Mouse (Mus musculus) intestine, embryonic 16.5 days (tissue): ENCODE data around the gene Ms4a18. TPM values are rescaled to one million over a fixed set of nuclear protein-coding genes. Genes with fewer than 3 reads are reported as not detected.
A peak's percentile ranks its signal among the peaks of the same experiment; 100 is the strongest.

Source experiments
- ATAC-seq: fragments of 200-750 bp; cut with Nextera tagmentation; 2 replicates; pipeline ENCODE4 v1.8.0; 2017; ENCODE audit warnings: moderate TSS enrichment, moderate library complexity
- H3K27ac ChIP-seq: fragments of 300-500 bp; sonication (generic); 2 replicates; pipeline ENCODE4 v1.5.1; 2014; ENCODE audit warnings: mild to moderate bottlenecking, low read length
- H3K27me3 ChIP-seq: fragments of 300-500 bp; sonication (generic); replicated peaks from 2 replicates; pipeline ENCODE4 v1.6.1; 2014; ENCODE audit warnings: low read length, control low read depth, mixed read lengths; ENCODE audit not compliant: control insufficient read depth, insufficient read depth
- H3K36me3 ChIP-seq: fragments of 300-500 bp; sonication (generic); 2 replicates; pipeline ENCODE4 v1.6.1; 2014; ENCODE audit warnings: low read length, control low read depth; ENCODE audit not compliant: control insufficient read depth, insufficient read depth
- H3K4me1 ChIP-seq: fragments of 300-500 bp; sonication (generic); 2 replicates; pipeline ENCODE4 v1.6.1; 2014; ENCODE audit warnings: low read length, control low read depth, mixed read lengths; ENCODE audit not compliant: control insufficient read depth, insufficient read depth
- H3K4me2 ChIP-seq: fragments of 300-500 bp; sonication (generic); 2 replicates; pipeline ENCODE4 v1.6.1; 2014; ENCODE audit warnings: low read depth, low read length, control low read depth
- H3K4me3 ChIP-seq: fragments of 300-500 bp; sonication (generic); 2 replicates; pipeline ENCODE4 v1.5.1; 2014; ENCODE audit warnings: mild to moderate bottlenecking, low read length
- H3K9ac ChIP-seq: fragments of 300-500 bp; sonication (generic); 2 replicates; pipeline ENCODE4 v1.6.1; 2014; ENCODE audit warnings: low read depth, low read length
- H3K9me3 ChIP-seq: fragments of 300-500 bp; sonication (generic); 2 replicates; pipeline ENCODE4 v1.6.1; 2016; ENCODE audit warnings: low read length, control low read depth; ENCODE audit not compliant: control insufficient read depth
- WGBS: fragments of 180-500 bp; shearing (Covaris S2); extraction: QIAGEN DNeasy Blood & Tissue Kit; methylation state at CpG from one replicate; pipeline ENCODE4 v1.1.7; 2014; 5-methylcytosine and 5-hydroxymethylcytosine counted together
- polyA plus RNA-seq: library from polyadenylated mRNA; unstranded; fragments of >200 nt; fragmentation: Nextera tagmentation; extraction: Ambion mirVana; gene quantifications from 2 replicates; pipeline ENCODE4 v1.2.1, GENCODE M21; 2015

Gene Ms4a18
- polyA plus RNA-seq, 1 experiment from 2014 or later, result 41.9 TPM

DNA sequence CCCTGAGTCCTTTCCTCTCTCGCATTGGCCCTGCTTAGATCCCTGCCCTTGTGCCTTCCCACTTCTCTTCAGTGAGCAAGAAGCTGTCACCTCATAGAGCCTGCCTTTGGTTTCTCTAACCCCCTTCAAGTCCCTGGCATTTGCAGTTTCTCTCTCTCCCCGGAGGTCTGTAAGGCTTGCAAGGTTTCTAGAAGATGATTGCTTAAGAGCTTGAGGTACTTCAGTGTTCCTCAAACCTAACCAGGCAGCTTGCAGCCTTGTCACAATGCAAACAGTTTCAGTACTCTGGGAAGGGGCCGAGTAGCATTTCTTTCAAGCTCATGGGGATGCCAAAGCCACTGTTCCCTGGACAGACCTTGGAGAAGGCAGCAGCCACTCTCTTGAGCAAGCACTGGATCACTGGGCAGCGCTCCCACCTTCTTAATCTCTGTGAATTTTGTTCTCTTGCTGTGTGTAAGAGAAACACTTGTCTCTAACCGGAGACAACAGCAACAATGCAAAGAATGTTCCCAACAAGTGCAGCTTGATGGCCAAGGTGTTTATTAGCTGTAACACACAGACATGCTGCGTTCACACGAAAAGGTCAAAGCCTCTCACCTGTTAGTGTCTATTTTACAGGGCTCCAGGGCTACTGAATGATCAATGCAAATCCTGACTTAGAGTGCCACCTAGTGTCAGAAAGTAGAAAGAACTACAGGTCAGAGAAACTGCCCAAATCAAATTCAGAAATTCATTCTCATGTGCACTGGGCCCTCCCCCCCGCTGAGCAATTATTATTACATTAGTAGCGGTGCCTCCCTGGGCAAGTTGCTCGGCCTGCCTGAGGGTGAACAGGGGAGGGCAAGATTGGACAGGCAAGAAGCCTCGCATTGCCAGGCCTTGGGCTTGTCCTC, 58.5 kb downstream of the Ms4a18 start:
- H3K9ac ChIP-seq, result no peak overlapping the region
- 29% methylated on average over 11 of the region's 11 CpGs for WGBS

DNA sequence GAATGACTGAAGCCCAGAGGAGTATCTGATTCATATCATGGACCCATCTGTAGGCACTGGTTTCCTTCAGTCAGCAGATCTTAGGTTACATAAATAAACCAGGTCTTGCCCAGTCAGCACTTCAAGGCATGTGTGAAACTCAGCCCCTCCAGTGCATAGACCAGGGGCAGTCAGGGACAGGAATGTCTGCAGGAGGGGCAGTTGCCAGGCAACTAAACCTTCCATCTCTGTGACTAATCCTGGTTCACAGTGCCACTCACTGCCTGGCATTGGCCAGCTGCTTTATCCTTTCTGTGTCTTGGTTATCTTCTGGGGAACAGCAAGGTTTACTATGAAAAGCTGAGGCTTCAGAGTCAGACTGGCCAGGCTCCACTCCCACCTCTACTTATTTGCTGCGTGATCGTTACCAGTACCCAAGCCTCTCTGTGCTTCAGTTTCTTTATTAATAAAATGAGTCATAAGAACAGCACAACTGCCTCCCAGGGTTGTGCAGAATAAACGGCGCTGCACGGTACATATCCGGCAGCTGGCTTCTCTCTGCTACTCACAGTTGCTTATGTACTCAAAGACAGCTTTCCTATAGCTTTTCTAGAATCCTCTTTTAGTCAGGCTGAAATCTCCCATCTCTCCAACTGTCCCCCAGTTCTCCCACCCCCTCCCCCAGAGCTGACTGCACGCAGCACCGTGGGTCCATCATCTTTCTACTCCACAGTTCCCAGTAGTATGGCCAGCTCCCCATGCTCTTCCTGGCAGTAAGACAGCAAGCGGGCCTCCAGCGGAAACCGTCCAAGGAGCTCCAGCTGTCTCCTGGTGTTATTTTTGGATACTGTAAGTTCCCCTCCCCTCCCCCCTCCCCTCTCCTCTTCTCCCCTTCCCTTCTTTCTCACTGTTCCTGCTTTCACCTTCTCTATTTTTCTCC, 65.6 kb downstream of the Ms4a18 start:
- Histone ChIP-seq H3K27me3 (no peaks in the 10 kb centered on the region), H3K9me3 (no peaks in the 10 kb centered on the region), H3K4me1 (peaks cover 20% of the 10 kb centered on the region), H3K9ac (no peak overlapping the region), H3K27ac (peak overlapping the region; percentile 94), H3K4me3 (no peak overlapping the region), H3K36me3 (no peaks in the 10 kb centered on the region), H3K4me2 (0 out of 2 replicates have a peak overlapping the region, but pooled peaks have one; percentile 14)
- 36% methylated on average over 11 of the region's 11 CpGs for WGBS
- peak; percentile 62 for ATAC-seq

More for the DNA sequence above, 58.5 kb downstream of the Ms4a18 start:
- Histone ChIP-seq H3K4me3 (no peak overlapping the region), H3K9me3 (no peaks in the 10 kb centered on the region), H3K4me2 (no peak overlapping the region), H3K36me3 (no peaks in the 10 kb centered on the region), H3K27ac (no peak overlapping the region), H3K27me3 (no peaks in the 10 kb centered on the region), H3K4me1 (peaks cover 3% of the 10 kb centered on the region; the same call in 1 of the 2 replicates)
- peak; percentile 71 for ATAC-seq

DNA sequence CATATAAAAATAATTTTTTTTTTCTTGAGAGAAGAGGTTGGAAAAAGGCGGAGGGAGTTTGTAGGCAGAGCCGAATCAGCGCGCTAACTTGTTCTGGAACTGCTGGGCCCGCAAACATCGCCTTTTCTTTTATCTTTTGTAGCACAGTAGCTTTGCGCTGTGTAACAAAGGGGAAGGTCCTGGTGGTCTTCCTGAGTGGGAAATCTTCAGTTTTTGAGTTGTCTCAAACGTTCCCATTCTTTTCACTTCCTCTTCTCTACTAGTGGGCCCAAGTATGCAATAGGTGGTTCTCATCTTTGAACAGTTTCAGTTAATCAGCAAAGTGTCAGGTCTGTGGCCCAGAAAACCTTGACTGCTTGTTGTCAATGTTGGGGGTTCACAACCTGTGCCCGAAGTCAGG, 68.3 kb downstream of the Ms4a18 start:
- H3K9me3 ChIP-seq, result no peaks in the 10 kb centered on the region
- peak overlapping the region; percentile 56 for H3K4me2 ChIP-seq
- peaks cover 29% of the 10 kb centered on the region for H3K4me1 ChIP-seq
- H3K4me3 ChIP-seq, result peak overlapping the region; percentile 58
- H3K9ac ChIP-seq, result peak overlapping the region; percentile 55
- WGBS, result 31% methylated on average over 9 of the region's 9 CpGs
- peak; percentile 1; the same call in 1 of the 2 replicates for ATAC-seq
- H3K27me3 ChIP-seq, result no peaks in the 10 kb centered on the region
- no peak overlapping the region for H3K27ac ChIP-seq
- no peaks in the 10 kb centered on the region; the same call in 1 of the 2 replicates for H3K36me3 ChIP-seq

DNA sequence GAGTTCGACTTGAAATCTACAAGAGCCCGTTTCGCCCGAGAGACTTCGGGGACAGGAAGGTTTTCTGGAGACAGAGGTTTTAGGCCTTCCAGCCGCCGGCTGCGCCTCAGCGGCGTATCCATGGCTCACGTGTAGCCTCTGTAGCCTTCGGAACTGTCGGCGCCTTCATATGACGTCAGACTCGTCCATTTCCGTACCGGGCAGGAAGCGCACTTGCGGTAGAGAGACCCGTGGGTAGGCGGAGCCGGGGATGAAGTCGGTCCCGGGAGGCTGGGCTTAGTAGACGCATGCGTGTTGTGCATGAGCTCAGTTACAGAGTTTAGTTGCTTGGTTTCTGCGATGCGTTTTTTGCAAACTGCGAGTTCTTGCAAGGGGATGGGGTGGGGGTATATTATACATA, 68.7 kb downstream of the Ms4a18 start, which contains the start of gene Ccdc86:
Ccdc86 (minus strand) TSS at position 155 of the 400 bp plus-strand sequence.
- H3K4me3 ChIP-seq, result peak within 1 kb of the TSS; percentile 58
- peaks cover 3% of the 10 kb centered on the region for H3K36me3 ChIP-seq
- H3K27me3 ChIP-seq, result no peaks in the 10 kb centered on the region
- under 1% methylated on average over 30 of the region's 30 CpGs for WGBS
- H3K4me2 ChIP-seq, result peak within 1 kb of the TSS; percentile 70
- ATAC-seq, result peak; percentile 94
- no peaks in the 10 kb centered on the region for H3K9me3 ChIP-seq
- H3K27ac ChIP-seq, result peak within 1 kb of the TSS; percentile 40; the same call in 1 of the 2 replicates
- H3K9ac ChIP-seq, result peak within 1 kb of the TSS; percentile 73
- peaks cover 29% of the 10 kb centered on the region for H3K4me1 ChIP-seq

DNA sequence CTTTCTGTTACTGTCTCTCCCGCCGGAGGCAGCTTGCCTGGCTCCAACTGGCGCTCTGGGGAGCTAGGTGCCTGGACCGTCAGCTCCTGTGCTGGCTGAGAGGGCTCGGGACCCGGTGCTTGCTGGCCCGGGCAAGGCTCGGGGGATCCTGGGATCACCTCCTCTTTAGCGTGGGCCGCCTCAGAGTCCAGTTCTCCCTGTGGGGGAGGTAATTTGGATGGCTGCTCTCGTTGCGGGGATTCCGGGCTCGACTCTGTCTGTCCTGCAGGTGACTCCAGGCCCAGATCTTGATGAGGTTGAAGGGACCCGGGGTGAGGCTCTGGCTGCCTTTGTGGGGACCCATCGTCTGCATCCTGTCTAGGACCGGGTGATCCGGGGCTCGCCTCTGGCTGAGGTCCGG, 69.4 kb downstream of the Ms4a18 start:
- H3K36me3 ChIP-seq, result peaks cover 4% of the 10 kb centered on the region
- H3K9me3 ChIP-seq, result no peaks in the 10 kb centered on the region
- peak overlapping the region; percentile 70 for H3K4me2 ChIP-seq
- H3K27me3 ChIP-seq, result no peaks in the 10 kb centered on the region
- peaks cover 29% of the 10 kb centered on the region for H3K4me1 ChIP-seq
- H3K27ac ChIP-seq, result peak overlapping the region; percentile 23; the same call in 1 of the 2 replicates
- under 1% methylated on average over 20 of the region's 20 CpGs for WGBS
- peak overlapping the region; percentile 73 for H3K9ac ChIP-seq
- H3K4me3 ChIP-seq, result peak overlapping the region; percentile 58
- ATAC-seq, result no peak

DNA sequence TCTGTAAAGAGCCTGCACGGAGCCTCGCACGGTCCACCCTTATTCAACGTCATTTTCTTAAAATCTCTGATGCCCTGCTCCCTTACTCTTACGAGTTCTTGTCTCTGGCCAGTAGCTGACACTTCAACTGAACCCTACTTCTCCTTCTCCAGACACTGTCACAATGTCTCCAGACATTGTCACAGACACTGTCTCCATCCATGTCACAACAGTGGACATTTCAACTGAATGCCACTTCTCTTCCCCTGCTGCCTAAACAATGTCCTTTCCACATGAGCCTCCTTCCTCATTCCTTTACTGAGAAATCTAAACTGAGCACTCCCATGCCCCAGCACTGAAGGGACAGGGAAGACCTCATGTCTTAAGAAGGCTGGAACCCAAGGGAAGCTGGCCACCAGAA, 70.6 kb downstream of the Ms4a18 start:
- no peak overlapping the region for H3K27ac ChIP-seq
- peak overlapping the region; percentile 73 for H3K9ac ChIP-seq
- peak overlapping the region; percentile 58 for H3K4me3 ChIP-seq
- peaks cover 29% of the 10 kb centered on the region for H3K4me1 ChIP-seq
- peak overlapping the region; percentile 70 for H3K4me2 ChIP-seq
- WGBS, result 82% methylated on average over 5 of the region's 5 CpGs
- ATAC-seq, result no peak
- no peaks in the 10 kb centered on the region for H3K27me3 ChIP-seq
- H3K36me3 ChIP-seq, result peaks cover 8% of the 10 kb centered on the region
- no peaks in the 10 kb centered on the region for H3K9me3 ChIP-seq

Other genes starting within 250 kb of the Ms4a18 start
- 0.23 and 0.38 TPM in 2 replicates for gene Cd6, start 188.0 kb downstream of the Ms4a18 start, polyA plus RNA-seq
- 0.48 and 0.56 TPM in 2 replicates for gene Slc15a3, start 178.3 kb downstream of the Ms4a18 start, polyA plus RNA-seq
- gene Tmem132a, start 148.1 kb downstream of the Ms4a18 start, polyA plus RNA-seq, result 29.9 and 32.3 TPM in 2 replicates
- gene Tmem109, start 136.0 kb downstream of the Ms4a18 start, polyA plus RNA-seq, result 72.8 and 78.7 TPM in 2 replicates
- 32.1 and 35.0 TPM in 2 replicates for gene Prpf19, start 122.8 kb downstream of the Ms4a18 start, polyA plus RNA-seq
- not detected in 2 replicates for gene Zp1, start 97.4 kb downstream of the Ms4a18 start, polyA plus RNA-seq
- gene Ptgdr2, start 80.9 kb downstream of the Ms4a18 start, polyA plus RNA-seq, result 0.05 and 0.11 TPM in 2 replicates
- gene Ccdc86, start 68.8 kb downstream of the Ms4a18 start, polyA plus RNA-seq, result 25.6 and 29.4 TPM in 2 replicates
- gene Ms4a10, start 43.4 kb downstream of the Ms4a18 start, polyA plus RNA-seq, result 111 and 159 TPM in 2 replicates
- 0.31 and 0.37 TPM in 2 replicates for gene Ms4a15, start 24.8 kb downstream of the Ms4a18 start, polyA plus RNA-seq
- 37.6 and 39.5 TPM in 2 replicates for gene Ms4a8a, start 63.1 kb upstream of the Ms4a18 start, polyA plus RNA-seq
- gene 1700017D01Rik, start 112.8 kb upstream of the Ms4a18 start, polyA plus RNA-seq, result not detected in 2 replicates
- not detected in 2 replicates for gene 1700025F22Rik, start 147.3 kb upstream of the Ms4a18 start, polyA plus RNA-seq
- not detected in 2 replicates for gene Ms4a13, start 178.7 kb upstream of the Ms4a18 start, polyA plus RNA-seq
- gene Ms4a12, start 214.4 kb upstream of the Ms4a18 start, polyA plus RNA-seq, result 0.37 and 0.38 TPM in 2 replicates
- 0.07 TPM in 1 of 2 replicates, not detected in the other for gene Ms4a1, start 248.2 kb upstream of the Ms4a18 start, polyA plus RNA-seq